Mouse (Mus musculus) stomach, postnatal 0 days (tissue): ENCODE results near the gene Apbb1.

Experiments
- CTCF ChIP-seq: IDR thresholded peaks from 2 replicates; pipeline ENCODE4 v1.5.1; 2016; ENCODE audit warnings: antibody characterized with exemption, low read depth, mild to moderate bottlenecking, moderate library complexity
- EP300 ChIP-seq: optimal IDR thresholded peaks from 2 replicates; pipeline ENCODE3; 2016; ENCODE audit warnings: antibody characterized with exemption

DNA sequence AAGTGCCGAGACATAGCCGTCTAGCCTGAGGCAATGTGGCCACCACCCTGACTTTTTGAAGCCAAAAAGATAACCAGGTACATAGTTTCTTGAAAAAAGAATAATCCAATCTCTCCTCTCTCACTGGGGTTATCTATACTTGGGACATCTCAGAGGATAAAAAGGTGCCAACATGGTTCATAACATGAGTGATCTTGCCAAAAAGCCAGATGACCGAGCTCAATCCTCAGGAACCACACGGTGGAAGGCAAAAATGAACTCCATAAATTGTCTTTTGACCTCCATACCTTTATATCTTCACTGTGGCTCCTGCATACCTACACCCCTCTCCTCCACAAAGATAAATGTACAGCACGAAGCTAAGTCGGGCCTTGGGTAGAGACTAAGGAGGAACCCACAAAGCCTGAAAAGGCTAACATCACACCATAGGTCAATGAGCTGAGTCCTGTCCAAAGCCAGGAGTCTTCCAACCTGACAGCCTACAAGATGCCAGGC is 4.0 kb downstream of the Apbb1 start:
- TF ChIP-seq CTCF (no peak), EP300 (no peak)
